21 mouse cellular contexts compared by ENCODE assay signal in the genomic region with DNA sequence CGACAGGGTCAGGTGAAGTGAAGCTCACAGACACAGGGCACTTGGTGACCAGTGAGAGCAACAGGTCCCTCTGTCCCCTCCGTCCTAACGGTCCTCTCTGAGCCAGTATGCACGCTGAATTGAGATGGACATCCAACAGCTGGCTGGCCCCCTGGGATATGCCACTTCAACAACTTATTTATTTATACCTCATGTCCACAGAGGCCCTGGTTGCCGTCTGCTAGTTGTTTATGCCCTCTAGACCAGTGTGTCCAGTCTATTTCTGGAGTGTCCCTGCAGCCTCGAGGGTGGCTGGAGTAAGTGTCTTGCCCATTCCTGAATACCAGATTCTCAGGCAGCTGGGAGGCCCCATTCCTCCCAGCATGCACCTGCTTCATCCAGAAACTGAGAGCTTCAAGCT. TPM values are rescaled to one million over a fixed set of nuclear protein-coding genes. Genes with fewer than 3 reads are reported as not detected.
A peak's percentile ranks its signal among the peaks of the same experiment; 100 is the strongest.
DNase-seq lines count a peak whose midpoint lies in the region; ATAC-seq and TF ChIP-seq lines count a peak whose summit lies in the region.
"Had no signal": no experiment of that assay in that cellular context is flagged by ENCODE, and none has a peak within 500 bp of the region (broad histone marks: within the 10 kb centered on the region; RNA-seq: fewer than 3 reads in every experiment).

No protein-coding gene starts in this region.

- 55% methylated on average over 6 of the region's 6 CpGs for WGBS in heart, embryonic 15.5 days
- WGBS in forebrain, postnatal 0 days: 89% methylated on average over 6 of the region's 6 CpGs

- DNase-seq in heart, adult 18-20 months: peak; percentile 57 to 67
- DNase-seq in heart, postnatal 36 days: no peak
- peak; percentile 42 for DNase-seq in heart, adult 8-10 months (ENCODE audit: low spot score)
- no peak for DNase-seq in forebrain, postnatal 0 days
- DNase-seq in cerebellum, adult 9-10 months: no peak
- DNase-seq: adrenal gland, postnatal 25 days; cerebellum, adult 11 months; cerebellum, postnatal 14 days; kidney, adult 11 months; kidney, postnatal 10 days; liver, postnatal 0 days; lung, postnatal 10 days; midbrain, embryonic 14.5 days; right cerebral cortex, adult 18-20 months; thymus, postnatal 36 days had no signal

- TF ChIP-seq CTCF in forebrain, postnatal 0 days (IDR thresholded peaks at IDR 0.05; ENCODE audit: low read depth): no peak

- no peak overlapping the region for H3K4me2 ChIP-seq in heart, embryonic 15.5 days
- H3K4me2 ChIP-seq in forebrain, postnatal 0 days (ENCODE audit: low read depth): no peak overlapping the region
- H3K4me2 ChIP-seq: neural tube, embryonic 13.5 days had no signal

- peak overlapping the region; percentile 70 for H3K27ac ChIP-seq in heart, embryonic 15.5 days
- H3K27ac ChIP-seq in forebrain, postnatal 0 days (ENCODE audit: low read depth, low read length): no peak overlapping the region
- H3K27ac ChIP-seq: layer of hippocampus, adult 2 months; neural tube, embryonic 13.5 days had no signal

- H3K27me3 ChIP-seq in heart, embryonic 15.5 days: no peaks in the 10 kb centered on the region
- no peaks in the 10 kb centered on the region for H3K27me3 ChIP-seq in forebrain, postnatal 0 days (ENCODE audit: insufficient read depth, low read length)
- H3K27me3 ChIP-seq: CH12.LX; megakaryocyte, embryonic 14.5 days; neural tube, embryonic 13.5 days had no signal

- H3K4me1 ChIP-seq in heart, embryonic 15.5 days (replicated peaks): peaks cover 46% of the 10 kb centered on the region
- H3K4me1 ChIP-seq in forebrain, postnatal 0 days (ENCODE audit: insufficient read depth): no peaks in the 10 kb centered on the region
- H3K4me1 ChIP-seq: megakaryocyte, embryonic 14.5 days had no signal

- no peaks in the 10 kb centered on the region for H3K9me3 ChIP-seq in heart, embryonic 15.5 days (replicated peaks)
- H3K9me3 ChIP-seq in forebrain, postnatal 0 days (ENCODE audit: low read length): no peaks in the 10 kb centered on the region
- H3K9me3 ChIP-seq: neural tube, embryonic 13.5 days had no signal

- ATAC-seq in heart, embryonic 15.5 days (replicated peaks; ENCODE audit: insufficient number of reproducible peaks, insufficient read depth, low FRiP score, low read depth): no peak
- ATAC-seq in forebrain, postnatal 0 days: no peak
- no peak for ATAC-seq in megakaryocyte progenitor cell, adult 5-6 weeks (replicated peaks; ENCODE audit: poor library complexity)
- ATAC-seq: liver, postnatal 0 days had no signal

- intact Hi-C loops in heart, postnatal 36 days (cut with DNase I): no loop called here

- no peak overlapping the region for H3K9ac ChIP-seq in heart, embryonic 15.5 days
- H3K9ac ChIP-seq in forebrain, postnatal 0 days: no peak overlapping the region
- H3K9ac ChIP-seq: liver, postnatal 0 days; neural tube, embryonic 13.5 days had no signal

- H3K4me3 ChIP-seq in heart, embryonic 15.5 days: no peak overlapping the region
- no peak overlapping the region for H3K4me3 ChIP-seq in forebrain, postnatal 0 days (ENCODE audit: low read depth, low read length)
- H3K4me3 ChIP-seq: layer of hippocampus, adult 2 months; megakaryocyte, embryonic 14.5 days; neural tube, embryonic 13.5 days had no signal

- peaks cover 10% of the 10 kb centered on the region for H3K36me3 ChIP-seq in heart, embryonic 15.5 days
- peaks cover 16% of the 10 kb centered on the region for H3K36me3 ChIP-seq in forebrain, postnatal 0 days (ENCODE audit: insufficient read depth)

RNA-seq across cellular contexts. Expression of gene Castor2, which starts 24.3 kb away (rescaled TPM):
- 10 to 100 TPM; 20.5 to 26.6 TPM for total RNA-seq in heart, adult 18-20 months (2021)
- total RNA-seq in heart, postnatal 36 days (2021): 10 to 100 TPM; 24.9 to 30.9 TPM
- total RNA-seq in heart, adult 8-10 months (2022): 10 to 100 TPM; 21.6 to 32.9 (median 25.9) TPM
- 5.0 and 6.2 TPM in 2 replicates for polyA plus RNA-seq in heart, embryonic 15.5 days (2015; fragmentation: Nextera tagmentation; extraction: Ambion mirVana)
- 16.8 and 19.3 TPM in 2 replicates for total RNA-seq in forebrain, postnatal 0 days (2014; rRNA removed)
- 18.9 and 21.9 TPM in 2 replicates for polyA plus RNA-seq in forebrain, postnatal 0 days (2015; fragmentation: Nextera tagmentation; extraction: Ambion mirVana)
- 2.7 and 2.8 TPM in 2 replicates for total RNA-seq in megakaryocyte progenitor cell, adult 5-6 weeks (2015)
- total RNA-seq in megakaryocyte progenitor cell, adult 5-6 weeks (2017): 0.54 and 0.57 TPM in 2 replicates

RNA-seq across cellular contexts. Expression of gene Rcc1l, which starts 52.7 kb away (rescaled TPM):
- 10 to 100 TPM; 34.4 to 36.3 TPM for total RNA-seq in heart, adult 18-20 months (2021)
- 10 to 100 TPM; 29.3 to 30.2 TPM for total RNA-seq in heart, postnatal 36 days (2021)
- total RNA-seq in heart, adult 8-10 months (2022): 10 to 100 TPM; 32.2 to 40.2 (median 33.8) TPM
- 20.1 and 24.2 TPM in 2 replicates for polyA plus RNA-seq in heart, embryonic 15.5 days (2015; fragmentation: Nextera tagmentation; extraction: Ambion mirVana)
- total RNA-seq in forebrain, postnatal 0 days (2014; rRNA removed): 21.6 and 26.0 TPM in 2 replicates
- polyA plus RNA-seq in forebrain, postnatal 0 days (2015; fragmentation: Nextera tagmentation; extraction: Ambion mirVana): 22.4 TPM in 2 replicates
- 10.6 and 11.1 TPM in 2 replicates for total RNA-seq in megakaryocyte progenitor cell, adult 5-6 weeks (2015)
- total RNA-seq in megakaryocyte progenitor cell, adult 5-6 weeks (2017): 8.8 and 10.2 TPM in 2 replicates

RNA-seq across cellular contexts. Expression of gene Gtf2ird2, which starts 60.0 kb away (rescaled TPM):
- total RNA-seq in heart, adult 18-20 months (2021): 1 to 10 TPM; 5.2 to 7.1 TPM
- total RNA-seq in heart, postnatal 36 days (2021): 1 to 10 TPM; 4.9 to 5.0 TPM
- total RNA-seq in heart, adult 8-10 months (2022): 1 to 10 TPM; 4.8 to 7.8 (median 5.8) TPM
- 5.1 and 6.3 TPM in 2 replicates for polyA plus RNA-seq in heart, embryonic 15.5 days (2015; fragmentation: Nextera tagmentation; extraction: Ambion mirVana)
- total RNA-seq in forebrain, postnatal 0 days (2014; rRNA removed): 14.3 and 20.4 TPM in 2 replicates
- polyA plus RNA-seq in forebrain, postnatal 0 days (2015; fragmentation: Nextera tagmentation; extraction: Ambion mirVana): 8.8 and 11.8 TPM in 2 replicates
- 4.2 TPM in 2 replicates for total RNA-seq in megakaryocyte progenitor cell, adult 5-6 weeks (2015)
- 4.2 and 4.7 TPM in 2 replicates for total RNA-seq in megakaryocyte progenitor cell, adult 5-6 weeks (2017)

Comparison
In these comparisons a context has a peak if more than half of its experiments do, and no peak if none do; other contexts are left out.
1. DNase-seq: peak in heart, adult 18-20 months (2 of 2) and heart, adult 8-10 months (single experiment); none in heart, postnatal 36 days (0 of 2), forebrain, postnatal 0 days (single experiment) and cerebellum, adult 9-10 months (single experiment).